Mouse (Mus musculus) MEL (cell line): ENCODE data around the gene Gcg.

Source experiments
- CTCF ChIP-seq, 3 experiments: IDR thresholded peaks in 2 of 3; conservative IDR thresholded peaks in 1 of 3; 2 replicates each; pipeline ENCODE4 v1.5.1; 2011 to 2012; ENCODE audit warnings: low read length in 3 of 3, low read depth in 2 of 3, mild to moderate bottlenecking in 2 of 3, improper control_type of control experiment in 1 of 3, inconsistent platforms in 1 of 3, mixed read lengths in 1 of 3, moderate library complexity in 1 of 3; ENCODE audit not compliant: control insufficient read depth in 1 of 3, insufficient read depth in 1 of 3, poor library complexity in 1 of 3, severe bottlenecking in 1 of 3
- ELF1 ChIP-seq: IDR thresholded peaks from 2 replicates; pipeline ENCODE4 v1.6.1; 2014; ENCODE audit warnings: low read depth, mild to moderate bottlenecking, inconsistent platforms, low read length, improper control_type of control experiment, moderate library complexity
- EP300 ChIP-seq, 2 experiments: IDR thresholded peaks; 2 replicates each; pipeline ENCODE4 v1.6.1; 2011; ENCODE audit warnings: improper control_type of control experiment in 2 of 2, low read length in 2 of 2, low read depth in 1 of 2, mild to moderate bottlenecking in 1 of 2
- HCFC1 ChIP-seq: IDR thresholded peaks from 2 replicates; pipeline ENCODE4 v1.6.1; 2012; ENCODE audit warnings: low read depth, mild to moderate bottlenecking, inconsistent platforms, low read length, improper control_type of control experiment, moderate library complexity
- POLR2A ChIP-seq, 2 experiments: IDR thresholded peaks; 2 replicates each; pipeline ENCODE4 v1.6.1; 2011 to 2012; ENCODE audit warnings: low read length in 2 of 2, mild to moderate bottlenecking in 2 of 2, control low read depth in 1 of 2, improper control_type of control experiment in 1 of 2, low read depth in 1 of 2, moderate library complexity in 1 of 2; ENCODE audit not compliant: control insufficient read depth in 1 of 2, insufficient read depth in 1 of 2, poor library complexity in 1 of 2

DNA sequence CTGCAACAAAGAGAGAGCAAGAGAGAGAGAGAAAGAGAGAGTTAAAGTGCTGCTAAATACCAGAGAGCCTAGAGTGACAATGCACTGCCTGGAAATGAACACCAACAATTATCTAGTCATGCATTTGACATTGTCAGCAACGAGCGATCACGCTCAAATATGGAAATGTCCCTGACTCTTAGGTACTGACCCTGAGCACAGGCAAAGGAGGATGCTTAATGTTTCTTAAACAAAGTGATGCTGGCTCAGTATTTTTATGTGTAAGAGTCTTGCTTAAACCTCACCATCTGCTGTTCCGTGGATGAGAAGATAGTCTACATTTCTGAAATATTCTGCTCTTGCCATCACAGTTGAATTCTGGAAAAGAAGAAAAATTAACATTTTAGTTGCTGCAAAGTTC is 19.1 kb upstream of the Gcg start:
- no peak for TF ChIP-seq POLR2A (IDR thresholded peaks at IDR 0.05; ENCODE audit: control insufficient read depth in 1 of 2, insufficient read depth in 1 of 2, low read depth in 1 of 2, low read length in 2 of 2, poor library complexity in 1 of 2)
- no peak for TF ChIP-seq HCFC1
- no peak for TF ChIP-seq EP300 (IDR thresholded peaks at IDR 0.05; ENCODE audit: low read depth in 1 of 2, low read length in 2 of 2)
- no peak for TF ChIP-seq ELF1
- TF ChIP-seq CTCF (IDR thresholded peaks at IDR 0.05 in 2 of 3, conservative IDR thresholded peaks at IDR 0.05 in 1 of 3; ENCODE audit: control insufficient read depth in 1 of 3, insufficient read depth in 1 of 3, low read depth in 2 of 3, low read length in 3 of 3, poor library complexity in 1 of 3, severe bottlenecking in 1 of 3) = no peak
